Mouse (Mus musculus) midbrain, postnatal 0 days (tissue): ENCODE data around the gene Slc25a21. TPM values are rescaled to one million over a fixed set of nuclear protein-coding genes. Genes with fewer than 3 reads are reported as not detected.

Source experiments
- ATAC-seq: fragments of 200-750 bp; cut with Nextera tagmentation; 2 replicates; pipeline ENCODE4 v1.8.0; 2017; ENCODE audit warnings: moderate number of reproducible peaks, mild to moderate bottlenecking, moderate TSS enrichment, moderate library complexity; ENCODE audit not compliant: low FRiP score
- DNase-seq: peaks from one replicate; pipeline ENCODE4 v3.0.0-alpha.2; 2015; ENCODE audit warnings: low spot score
- H3K27ac ChIP-seq: fragments of 300-500 bp; sonication (generic); 2 replicates; pipeline ENCODE4 v1.5.1; 2014; ENCODE audit warnings: low read depth, mild to moderate bottlenecking, low read length, mixed read lengths
- H3K27me3 ChIP-seq: fragments of 300-500 bp; sonication (generic); 2 replicates; pipeline ENCODE4 v1.6.1; 2014; ENCODE audit warnings: low read length, control low read depth, mixed read lengths; ENCODE audit not compliant: insufficient read depth
- H3K36me3 ChIP-seq: fragments of 300-500 bp; sonication (generic); 2 replicates; pipeline ENCODE4 v1.6.1; 2014; ENCODE audit warnings: low read length, control low read depth, mixed read lengths; ENCODE audit not compliant: insufficient read depth
- H3K4me1 ChIP-seq: fragments of 300-500 bp; sonication (generic); 2 replicates; pipeline ENCODE4 v1.6.1; 2014; ENCODE audit warnings: mild to moderate bottlenecking, control low read depth, antibody characterized with exemption, low read length, mixed read lengths; ENCODE audit not compliant: insufficient read depth
- H3K4me2 ChIP-seq: fragments of 300-500 bp; sonication (generic); 2 replicates; pipeline ENCODE4 v1.6.1; 2014; ENCODE audit warnings: low read depth, mild to moderate bottlenecking, low read length, mixed read lengths; ENCODE audit not compliant: poor library complexity, severe bottlenecking
- H3K4me3 ChIP-seq: fragments of 300-500 bp; sonication (generic); 2 replicates; pipeline ENCODE4 v1.5.1; 2014; ENCODE audit warnings: low read depth, mild to moderate bottlenecking, low read length, moderate library complexity
- H3K9ac ChIP-seq: fragments of 300-500 bp; sonication (generic); replicated peaks from 2 replicates; pipeline ENCODE4 v1.6.1; 2014; ENCODE audit warnings: mild to moderate bottlenecking, low read length, moderate library complexity, mixed read lengths; ENCODE audit not compliant: poor library complexity, severe bottlenecking
- H3K9me3 ChIP-seq: fragments of 300-500 bp; sonication (generic); 2 replicates; pipeline ENCODE4 v1.6.1; 2016; ENCODE audit warnings: low read length, control low read depth
- CTCF ChIP-seq: IDR thresholded peaks from 2 replicates; pipeline ENCODE4 v1.5.1; 2016; ENCODE audit warnings: antibody characterized with exemption, mild to moderate bottlenecking
- WGBS: fragments of 180-500 bp; shearing (Covaris S2); extraction: QIAGEN DNeasy Blood & Tissue Kit; methylation state at CpG from one replicate; pipeline ENCODE4 v1.1.7; 2014; 5-methylcytosine and 5-hydroxymethylcytosine counted together
- polyA plus RNA-seq: library from polyadenylated mRNA; unstranded; fragments of >200 nt; fragmentation: Nextera tagmentation; extraction: Ambion mirVana; gene quantifications from 2 replicates; pipeline ENCODE4 v1.2.1, GENCODE M21; 2015
- total RNA-seq: library from RNA; depleted of rRNA; stranded (reverse); fragments of >200 nt; gene quantifications from 2 replicates; pipeline ENCODE4 v1.2.3, GENCODE M21; 2014

The Slc25a21 gene
- total and polyA plus RNA-seq, 2 experiments from 2014 or later = 0.11 TPM; not detected in 1

DNA sequence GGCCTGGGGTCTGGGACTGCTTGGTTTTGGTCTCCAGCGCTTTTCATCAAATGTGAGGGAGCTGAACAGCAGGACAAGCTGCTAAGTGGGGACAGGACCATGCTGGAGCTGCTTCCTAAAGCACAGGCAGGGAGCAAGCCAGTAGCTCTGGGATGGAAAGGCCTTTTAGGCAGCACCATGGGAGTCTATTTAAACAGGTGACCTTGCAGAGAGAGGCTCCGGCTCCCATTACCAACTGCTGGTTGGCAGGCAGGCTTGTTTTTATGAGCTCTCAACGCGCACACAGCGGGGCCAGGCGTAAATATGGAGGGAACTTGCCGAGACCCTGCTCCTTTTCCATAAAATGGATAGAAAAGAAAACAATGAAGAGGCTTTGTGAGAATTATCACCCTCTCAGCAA, 292.1 kb downstream of the Slc25a21 start:
- no peak for TF ChIP-seq CTCF

DNA sequence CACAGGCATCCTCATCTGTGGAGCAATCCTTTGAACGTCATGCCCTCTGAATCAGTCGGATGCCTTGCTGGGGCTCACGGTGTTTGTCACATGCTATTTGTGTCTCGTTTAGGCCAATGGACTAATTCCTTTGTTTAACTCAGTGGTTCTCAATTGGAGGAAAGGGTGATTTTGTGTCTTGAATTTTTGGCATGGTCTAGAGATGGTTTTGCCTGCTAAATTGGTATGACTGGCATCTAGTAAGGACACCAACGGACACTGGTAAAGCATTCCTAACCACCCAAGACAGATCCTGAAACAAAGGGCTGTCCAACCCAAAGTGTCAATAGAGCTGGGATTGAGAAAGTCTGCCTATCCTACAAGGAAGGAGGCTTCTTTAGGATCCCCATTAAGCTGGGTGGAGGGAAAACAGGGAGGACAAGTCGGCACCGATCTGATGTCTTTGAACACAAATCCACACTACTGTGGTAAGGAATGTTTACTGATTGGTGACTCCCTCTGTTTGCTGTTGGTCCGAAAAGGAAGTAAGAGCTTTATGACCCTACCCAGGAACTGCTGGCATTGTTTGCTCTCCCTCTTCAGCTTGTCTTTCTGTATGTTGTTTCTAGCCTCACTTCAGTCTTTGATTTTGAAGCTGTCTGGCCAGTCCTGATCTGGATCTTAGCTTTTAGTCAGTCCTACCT, 294.4 kb downstream of the Slc25a21 start:
- Histone ChIP-seq H3K27me3 (no peaks in the 10 kb centered on the region), H3K9ac (no peak overlapping the region), H3K4me2 (no peak overlapping the region), H3K36me3 (no peaks in the 10 kb centered on the region), H3K4me1 (no peaks in the 10 kb centered on the region), H3K9me3 (no peaks in the 10 kb centered on the region), H3K4me3 (no peak overlapping the region), H3K27ac (no peak overlapping the region)
- WGBS = 88% methylated on average over 8 of the region's 8 CpGs
- TF ChIP-seq CTCF = no peak
- ATAC-seq = no peak
- no peak for DNase-seq

More for the DNA sequence above, 292.1 kb downstream of the Slc25a21 start:
- Histone ChIP-seq H3K4me3 (no peak overlapping the region), H3K36me3 (no peaks in the 10 kb centered on the region), H3K4me1 (no peaks in the 10 kb centered on the region), H3K9ac (no peak overlapping the region), H3K27me3 (no peaks in the 10 kb centered on the region), H3K9me3 (no peaks in the 10 kb centered on the region), H3K4me2 (no peak overlapping the region), H3K27ac (no peak overlapping the region)
- 45% methylated on average over 7 of the region's 7 CpGs for WGBS
- no peak for ATAC-seq
- DNase-seq = no peak

DNA sequence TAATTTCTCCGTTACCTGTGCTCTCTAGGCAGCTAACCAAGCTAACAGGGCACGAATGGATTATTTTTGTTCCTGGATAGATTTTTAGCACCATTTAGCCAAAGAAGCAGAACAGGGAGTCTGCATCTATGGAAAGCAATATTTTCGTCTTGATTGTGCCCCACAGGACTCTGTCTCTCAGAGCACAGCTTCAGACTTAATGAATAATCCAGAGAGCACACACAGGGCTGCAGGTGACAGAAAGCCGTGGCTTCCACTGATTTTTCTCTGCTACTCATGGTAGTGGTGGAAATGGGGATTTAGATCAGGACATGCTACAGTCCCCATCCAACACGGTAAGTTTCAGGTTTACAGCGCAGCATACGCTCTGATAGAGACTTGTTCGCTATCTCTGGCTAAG, 299.3 kb downstream of the Slc25a21 start:
- WGBS = 71% methylated on average over 8 of the region's 8 CpGs
- Histone ChIP-seq H3K9ac (no peak overlapping the region), H3K4me3 (no peak overlapping the region), H3K9me3 (no peaks in the 10 kb centered on the region), H3K27ac (no peak overlapping the region), H3K4me2 (no peak overlapping the region), H3K4me1 (no peaks in the 10 kb centered on the region), H3K36me3 (no peaks in the 10 kb centered on the region), H3K27me3 (no peaks in the 10 kb centered on the region)
- DNase-seq (no peak), ATAC-seq (no peak)
- TF ChIP-seq CTCF = no peak

DNA sequence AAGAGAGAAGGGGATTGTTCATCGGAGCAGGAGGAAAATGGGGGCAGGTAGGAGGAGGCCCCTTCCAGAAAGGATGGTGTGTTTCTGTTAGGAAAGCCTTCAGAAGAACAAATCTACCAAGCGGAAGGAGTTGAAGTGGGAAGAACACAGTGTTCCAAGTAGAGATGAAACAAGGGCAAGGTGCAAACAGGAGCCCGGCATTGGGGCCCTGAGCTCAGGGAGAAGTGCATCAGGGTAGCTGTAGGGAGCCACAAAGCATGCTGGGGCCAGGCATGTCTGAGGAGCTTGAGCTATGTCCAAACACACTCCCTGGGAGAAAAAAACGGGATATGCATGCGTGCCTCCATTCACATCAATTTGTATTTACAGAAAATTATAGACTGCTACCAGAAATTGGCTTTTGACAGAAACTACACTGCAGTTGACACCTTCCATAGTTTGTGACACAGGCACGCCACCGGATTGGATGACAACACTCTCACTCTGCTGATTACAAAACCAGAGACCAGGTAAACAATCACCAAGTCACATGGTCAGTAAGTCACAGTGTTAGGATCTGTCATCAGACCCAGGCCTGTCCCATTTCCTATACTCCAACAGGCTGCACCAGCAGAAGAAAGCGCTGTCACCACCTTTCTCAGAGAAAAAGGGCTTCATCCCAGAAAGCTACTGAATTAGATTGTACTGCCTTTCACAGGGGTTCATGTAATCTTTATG, 299.9 kb downstream of the Slc25a21 start:
- 90% methylated on average over 8 of the region's 8 CpGs for whole genome bisulfite sequencing

DNA sequence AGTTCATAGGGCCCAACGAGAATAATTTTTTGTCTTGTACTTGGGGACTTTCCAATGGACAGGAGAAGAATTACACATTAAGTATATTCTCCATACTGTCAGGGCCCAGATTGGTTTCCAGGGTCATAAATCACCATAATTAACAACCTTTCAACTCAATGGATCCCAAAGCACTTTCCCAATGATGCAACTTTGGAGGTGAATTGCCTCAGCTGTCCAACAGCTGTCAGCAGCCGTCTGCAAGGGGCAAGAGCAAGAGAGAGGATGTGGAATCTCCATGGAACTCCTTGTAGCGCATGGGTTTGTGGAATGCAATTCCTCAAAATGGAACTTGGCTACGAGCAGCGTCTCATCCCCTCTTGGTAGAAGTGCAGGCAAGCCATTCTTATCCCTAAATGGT, 302.3 kb downstream of the Slc25a21 start:
- Histone ChIP-seq H3K27me3 (no peaks in the 10 kb centered on the region), H3K4me3 (no peak overlapping the region), H3K36me3 (no peaks in the 10 kb centered on the region), H3K9ac (no peak overlapping the region), H3K27ac (no peak overlapping the region), H3K4me1 (no peaks in the 10 kb centered on the region), H3K9me3 (no peaks in the 10 kb centered on the region), H3K4me2 (no peak overlapping the region)
- DNase-seq (no peak), ATAC-seq (no peak)
- WGBS = 84% methylated on average over 5 of the region's 5 CpGs
- no peak for TF ChIP-seq CTCF

More for the DNA sequence above, 299.9 kb downstream of the Slc25a21 start:
- Histone ChIP-seq H3K36me3 (no peaks in the 10 kb centered on the region), H3K27ac (no peak overlapping the region), H3K27me3 (no peaks in the 10 kb centered on the region), H3K4me3 (no peak overlapping the region), H3K9ac (no peak overlapping the region), H3K4me1 (no peaks in the 10 kb centered on the region), H3K4me2 (no peak overlapping the region), H3K9me3 (no peaks in the 10 kb centered on the region)
- no peak for DNase-seq
- TF ChIP-seq CTCF = no peak
- ATAC-seq = no peak
